Mouse (Mus musculus): ENCODE data around the gene Olfr655. TPM values are rescaled to one million over a fixed set of nuclear protein-coding genes. Genes with fewer than 3 reads are reported as not detected.

Olfr655 gene
- polyA plus RNA-seq (2016; fragmentation: Nextera tagmentation; extraction: Ambion mirVana), result not detected in 2 replicates

- Histone ChIP-seq H3K4me3 (no peak within 1 kb of the TSS), H3K9me3 (no peaks in the 10 kb centered on the region), H3K4me2 (replicated peaks) (no peak within 1 kb of the TSS), H3K4me1 (no peaks in the 10 kb centered on the region), H3K9ac (replicated peaks) (no peak within 1 kb of the TSS), H3K36me3 (no peaks in the 10 kb centered on the region), H3K27ac (replicated peaks) (no peak within 1 kb of the TSS), H3K27me3 (no peaks in the 10 kb centered on the region)
- WGBS, result 89% methylated on average over 2 of the region's 2 CpGs
- ATAC-seq (ENCODE audit: low FRiP score, low read depth), result no peak
Observed at GRCm38 (mm10) chr7:104601679-104602078, at the start of gene Olfr655. Gene Olfr655 (minus strand): TSS chr7:104601779.

- ATAC-seq (ENCODE audit: low FRiP score, low read depth), result peak; percentile 98
- H3K9me3 ChIP-seq, result no peaks in the 10 kb centered on the region
- WGBS, result 23% methylated on average over 21 of the region's 22 CpGs
- H3K27me3 ChIP-seq, result no peaks in the 10 kb centered on the region
- H3K4me2 ChIP-seq (replicated peaks), result peak within 1 kb of the TSS; percentile 55
- H3K4me1 ChIP-seq, result no peaks in the 10 kb centered on the region
- H3K27ac ChIP-seq (replicated peaks), result no peak within 1 kb of the TSS
- H3K4me3 ChIP-seq, result peak within 1 kb of the TSS; percentile 35
- H3K9ac ChIP-seq (replicated peaks), result no peak within 1 kb of the TSS
- H3K36me3 ChIP-seq, result no peaks in the 10 kb centered on the region
Observed at GRCm38 (mm10) chr7:104646841-104647482, 45.4 kb upstream of the Olfr655 start, which contains the start of gene Olfr658. Gene Olfr658 (minus strand): TSS chr7:104647305.

DNA sequence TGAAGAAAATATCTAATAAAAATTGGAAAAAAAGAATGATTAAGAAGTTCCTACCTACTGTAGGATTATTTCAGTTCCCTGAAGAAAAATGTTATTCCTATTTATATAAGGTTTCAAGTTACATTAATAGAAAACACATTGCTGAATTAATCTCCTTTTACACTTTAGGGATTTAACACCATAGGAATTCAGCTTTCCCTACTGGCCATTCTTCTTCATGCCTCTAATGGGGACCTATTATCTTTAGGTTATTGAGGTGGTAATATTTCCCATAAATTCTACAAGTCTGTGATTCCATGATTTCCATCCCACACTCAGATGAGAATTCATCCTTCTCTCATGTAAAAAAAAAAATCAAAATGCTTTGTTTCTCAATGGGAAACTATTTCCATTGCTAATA, 22.9 kb upstream of the Olfr655 start, which contains the start of gene Olfr657:
Gene Olfr657, plus strand, starts transcription at position 301 of the 400 bp plus-strand sequence.
- no peak for ATAC-seq (ENCODE audit: low FRiP score, low read depth)
- Histone ChIP-seq H3K4me3 (no peak within 1 kb of the TSS), H3K9ac (replicated peaks) (no peak within 1 kb of the TSS), H3K27me3 (no peaks in the 10 kb centered on the region), H3K9me3 (no peaks in the 10 kb centered on the region), H3K27ac (replicated peaks) (no peak within 1 kb of the TSS), H3K36me3 (no peaks in the 10 kb centered on the region), H3K4me2 (replicated peaks) (no peak within 1 kb of the TSS), H3K4me1 (no peaks in the 10 kb centered on the region)

- H3K27me3 ChIP-seq, result no peaks in the 10 kb centered on the region
- no peak within 1 kb of the TSS for H3K9ac ChIP-seq (replicated peaks)
- no peaks in the 10 kb centered on the region for H3K9me3 ChIP-seq
- no peaks in the 10 kb centered on the region for H3K36me3 ChIP-seq
- H3K27ac ChIP-seq (replicated peaks), result no peak within 1 kb of the TSS
- 66% methylated on average over 4 of the region's 4 CpGs for WGBS
- no peak within 1 kb of the TSS for H3K4me2 ChIP-seq (replicated peaks)
- no peaks in the 10 kb centered on the region for H3K4me1 ChIP-seq
- H3K4me3 ChIP-seq, result no peak within 1 kb of the TSS
- no peak for ATAC-seq (ENCODE audit: low FRiP score, low read depth)
Observed at GRCm38 (mm10) chr7:104613655-104614054, 12.1 kb upstream of the Olfr655 start, which contains the start of gene Olfr656. Gene Olfr656 (plus strand): TSS chr7:104613955.

- Histone ChIP-seq H3K36me3 (no peaks in the 10 kb centered on the region), H3K4me3 (no peak overlapping the region), H3K9ac (replicated peaks) (no peak overlapping the region), H3K4me2 (replicated peaks) (no peak overlapping the region), H3K27me3 (no peaks in the 10 kb centered on the region), H3K9me3 (no peaks in the 10 kb centered on the region), H3K27ac (replicated peaks) (no peak overlapping the region), H3K4me1 (no peaks in the 10 kb centered on the region)
- no peak for ATAC-seq (ENCODE audit: low FRiP score, low read depth)
Observed at GRCm38 (mm10) chr7:104604727-104605126, 3.1 kb upstream of the Olfr655 start.

DNA sequence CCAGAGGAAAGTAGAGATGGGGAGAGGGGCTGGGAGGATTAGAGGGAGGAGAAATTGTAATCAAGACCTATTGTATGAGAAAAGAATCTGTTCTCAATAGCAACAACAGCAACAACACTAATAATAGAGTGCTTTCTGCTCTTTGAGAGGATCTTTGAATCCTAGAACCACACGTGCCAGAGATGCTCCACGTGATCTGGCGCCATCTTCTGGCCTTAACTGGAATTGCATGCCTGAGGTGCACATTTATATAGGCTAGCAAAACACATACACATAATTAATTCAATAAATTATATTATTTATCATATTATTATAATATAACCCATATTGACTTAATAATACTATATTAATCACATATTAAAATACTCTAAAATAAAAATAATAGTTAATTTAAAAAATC, 1.6 kb upstream of the Olfr655 start:
- Histone ChIP-seq H3K27ac (replicated peaks) (no peak overlapping the region), H3K4me3 (no peak overlapping the region), H3K36me3 (no peaks in the 10 kb centered on the region), H3K4me2 (replicated peaks) (no peak overlapping the region), H3K9me3 (no peaks in the 10 kb centered on the region), H3K9ac (replicated peaks) (no peak overlapping the region), H3K27me3 (no peaks in the 10 kb centered on the region), H3K4me1 (no peaks in the 10 kb centered on the region)
- no peak for ATAC-seq (ENCODE audit: low FRiP score, low read depth)
- 3% methylated on average over 3 of the region's 3 CpGs for WGBS

GRCm38 (mm10) chr7:104588274-104588673, 13.3 kb downstream of the Olfr655 start:
- WGBS, result 82% methylated on average over 5 of the region's 5 CpGs

DNA sequence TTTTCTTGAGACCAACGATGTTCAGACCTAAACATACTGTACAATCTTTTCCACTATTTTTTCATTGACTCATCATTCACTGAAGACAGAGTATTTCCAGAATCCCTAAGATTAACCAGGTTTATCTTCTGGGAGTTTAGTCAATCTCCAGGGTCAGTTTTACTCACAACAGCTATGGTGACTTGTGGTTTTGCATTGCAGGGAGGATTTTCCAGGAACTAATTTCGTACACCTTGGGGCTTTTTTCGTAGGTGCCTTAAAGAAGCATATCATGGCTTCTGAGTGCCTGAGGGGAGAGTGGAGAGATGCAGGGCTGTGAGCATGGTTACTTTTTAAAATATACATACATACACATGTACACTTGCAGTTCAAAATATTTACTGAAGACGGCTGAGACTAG, 14.9 kb downstream of the Olfr655 start, which contains the start of gene Olfr654:
Gene Olfr654, plus strand, starts transcription at position 301 of the 400 bp plus-strand sequence.
- Histone ChIP-seq H3K9ac (replicated peaks) (no peak within 1 kb of the TSS), H3K4me3 (no peak within 1 kb of the TSS), H3K9me3 (no peaks in the 10 kb centered on the region), H3K27me3 (no peaks in the 10 kb centered on the region), H3K4me2 (replicated peaks) (no peak within 1 kb of the TSS), H3K4me1 (no peaks in the 10 kb centered on the region), H3K36me3 (no peaks in the 10 kb centered on the region), H3K27ac (replicated peaks) (no peak within 1 kb of the TSS)
- no peak for ATAC-seq (ENCODE audit: low FRiP score, low read depth)
- WGBS, result 93% methylated on average over 4 of the region's 4 CpGs

More at GRCm38 (mm10) chr7:104588274-104588673, 13.3 kb downstream of the Olfr655 start:
- H3K4me2 ChIP-seq (replicated peaks), result no peak overlapping the region
- no peaks in the 10 kb centered on the region for H3K4me1 ChIP-seq
- H3K9me3 ChIP-seq, result no peaks in the 10 kb centered on the region
- H3K36me3 ChIP-seq, result no peaks in the 10 kb centered on the region
- no peak overlapping the region for H3K4me3 ChIP-seq
- no peaks in the 10 kb centered on the region for H3K27me3 ChIP-seq
- no peak for ATAC-seq (ENCODE audit: low FRiP score, low read depth)
- no peak overlapping the region for H3K27ac ChIP-seq (replicated peaks)
- H3K9ac ChIP-seq (replicated peaks), result no peak overlapping the region

- H3K4me3 ChIP-seq, result no peak overlapping the region
- no peaks in the 10 kb centered on the region for H3K36me3 ChIP-seq
- no peak overlapping the region for H3K27ac ChIP-seq (replicated peaks)
- WGBS, result 92% methylated on average over 4 of the region's 4 CpGs
- no peak for ATAC-seq (ENCODE audit: low FRiP score, low read depth)
- no peaks in the 10 kb centered on the region for H3K27me3 ChIP-seq
- H3K4me1 ChIP-seq, result no peaks in the 10 kb centered on the region
- no peaks in the 10 kb centered on the region for H3K9me3 ChIP-seq
- H3K9ac ChIP-seq (replicated peaks), result no peak overlapping the region
- no peak overlapping the region for H3K4me2 ChIP-seq (replicated peaks)
Observed at GRCm38 (mm10) chr7:104581429-104581828, 20.1 kb downstream of the Olfr655 start.

- whole genome bisulfite sequencing, result 90% methylated on average over 4 of the region's 4 CpGs
- Histone ChIP-seq H3K27me3 (no peaks in the 10 kb centered on the region), H3K4me3 (no peak overlapping the region), H3K9ac (replicated peaks) (no peak overlapping the region), H3K36me3 (no peaks in the 10 kb centered on the region), H3K9me3 (no peaks in the 10 kb centered on the region), H3K4me2 (replicated peaks) (no peak overlapping the region), H3K27ac (replicated peaks) (no peak overlapping the region), H3K4me1 (no peaks in the 10 kb centered on the region)
- no peak for ATAC-seq (ENCODE audit: low FRiP score, low read depth)
Observed at GRCm38 (mm10) chr7:104580846-104581245, 20.7 kb downstream of the Olfr655 start.

DNA sequence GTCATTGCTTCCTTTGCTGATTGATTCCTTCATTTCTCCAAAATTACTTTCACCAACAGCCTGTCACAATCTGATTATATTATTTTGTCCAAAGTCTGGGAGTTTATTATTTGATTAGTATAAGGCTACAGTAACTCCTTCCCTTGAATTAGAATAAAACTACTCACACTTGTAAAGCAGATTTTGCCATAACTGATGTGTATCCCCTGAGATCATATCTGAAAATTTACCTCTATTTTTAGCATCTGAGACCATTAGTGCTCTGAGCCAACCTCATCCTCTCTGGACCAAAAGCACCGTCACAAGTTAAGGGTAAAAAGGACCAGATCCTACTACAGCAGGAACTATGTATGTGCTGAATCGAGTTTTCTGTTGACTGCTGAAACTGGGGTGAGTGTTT, 24.6 kb downstream of the Olfr655 start, which contains the start of gene Olfr653:
Gene Olfr653, plus strand, starts transcription at position 301 of the 400 bp plus-strand sequence.
- no peaks in the 10 kb centered on the region for H3K9me3 ChIP-seq
- H3K4me2 ChIP-seq (replicated peaks), result no peak within 1 kb of the TSS
- H3K4me3 ChIP-seq, result no peak within 1 kb of the TSS
- H3K9ac ChIP-seq (replicated peaks), result no peak within 1 kb of the TSS
- no peak for ATAC-seq (ENCODE audit: low FRiP score, low read depth)
- H3K36me3 ChIP-seq, result no peaks in the 10 kb centered on the region
- no peaks in the 10 kb centered on the region for H3K27me3 ChIP-seq
- H3K4me1 ChIP-seq, result no peaks in the 10 kb centered on the region
- WGBS, result 80% methylated on average over 2 of the region's 2 CpGs
- no peak within 1 kb of the TSS for H3K27ac ChIP-seq (replicated peaks)

DNA sequence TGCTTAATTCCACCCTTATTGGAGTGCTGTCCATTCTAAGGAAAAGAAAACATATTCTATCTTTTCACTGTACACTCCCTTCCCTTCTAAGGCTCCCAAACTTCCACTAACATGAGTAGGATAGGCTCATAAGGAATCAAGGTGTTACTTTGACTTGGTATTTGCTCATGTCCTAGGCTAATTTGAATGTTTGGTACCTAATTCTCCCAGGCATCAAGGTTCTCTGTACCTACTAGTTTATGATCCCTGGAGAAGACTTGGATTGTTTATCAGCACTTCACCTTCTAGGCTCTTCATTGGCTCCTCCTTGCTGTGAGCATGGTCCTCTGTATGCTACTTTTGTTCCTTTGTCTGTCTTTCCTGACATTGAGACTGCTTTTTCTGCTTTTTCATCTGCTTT, 41.0 kb downstream of the Olfr655 start, which contains the start of gene Olfr652:
Gene Olfr652, plus strand, starts transcription at position 301 of the 400 bp plus-strand sequence.
- no peak for ATAC-seq (ENCODE audit: low FRiP score, low read depth)
- H3K9ac ChIP-seq (replicated peaks), result no peak within 1 kb of the TSS
- no peaks in the 10 kb centered on the region for H3K4me1 ChIP-seq
- no peaks in the 10 kb centered on the region for H3K36me3 ChIP-seq
- no peak within 1 kb of the TSS for H3K4me3 ChIP-seq
- no peak within 1 kb of the TSS for H3K27ac ChIP-seq (replicated peaks)
- no peaks in the 10 kb centered on the region for H3K9me3 ChIP-seq
- H3K4me2 ChIP-seq (replicated peaks), result no peak within 1 kb of the TSS
- no peaks in the 10 kb centered on the region for H3K27me3 ChIP-seq
